Mouse (Mus musculus): ENCODE results near the gene Tnni3. TPM values are rescaled to one million over a fixed set of nuclear protein-coding genes. Genes with fewer than 3 reads are reported as not detected.
A peak's percentile ranks its signal among the peaks of the same experiment; 100 is the strongest.

Tnni3 gene
- polyA plus RNA-seq, 1 experiment = 10.0 TPM

GRCm38 (mm10) chr7:4479674-4480073 is 44.4 kb downstream of the Tnni3 start:
- H3K9ac ChIP-seq (ENCODE audit: low read depth, poor library complexity, severe bottlenecking) = no peak overlapping the region
- no peak for TF ChIP-seq POLR2A (IDR thresholded peaks at IDR 0.05; ENCODE audit: insufficient read depth, low read length)
- no peak for TF ChIP-seq EP300 (IDR thresholded peaks at IDR 0.05; ENCODE audit: insufficient read depth, low read depth, low read length)
- TF ChIP-seq CTCF (IDR thresholded peaks at IDR 0.05; ENCODE audit: low read depth, low read length) = peak; percentile 60
- H3K27me3 ChIP-seq (ENCODE audit: control insufficient read depth, insufficient read depth, low read length, poor library complexity, severe bottlenecking) = no peaks in the 10 kb centered on the region
- no peak overlapping the region for H3K4me3 ChIP-seq (ENCODE audit: low read depth, low read length)
- H3K36me3 ChIP-seq (ENCODE audit: control insufficient read depth, insufficient read depth, low read length, poor library complexity, severe bottlenecking) = no peaks in the 10 kb centered on the region
- H3K9me3 ChIP-seq (replicated peaks; ENCODE audit: control insufficient read depth, insufficient read depth, low read length, poor library complexity, severe bottlenecking) = no peaks in the 10 kb centered on the region
- H3K4me1 ChIP-seq (ENCODE audit: control insufficient read depth, insufficient read depth, low read length) = no peaks in the 10 kb centered on the region
- H3K27ac ChIP-seq (ENCODE audit: insufficient read depth, low read length) = no peak overlapping the region

- TF ChIP-seq POLR2A (IDR thresholded peaks at IDR 0.05; ENCODE audit: insufficient read depth, low read length) = no peak
- TF ChIP-seq EP300 (IDR thresholded peaks at IDR 0.05; ENCODE audit: insufficient read depth, low read depth, low read length) = no peak
- Histone ChIP-seq H3K4me3 (ENCODE audit: low read depth, low read length) (peak overlapping the region; percentile 48), H3K27ac (ENCODE audit: insufficient read depth, low read length) (no peak overlapping the region), H3K4me1 (ENCODE audit: control insufficient read depth, insufficient read depth, low read length) (no peaks in the 10 kb centered on the region), H3K9ac (ENCODE audit: low read depth, poor library complexity, severe bottlenecking) (peak overlapping the region; percentile 8; the same call in 1 of the 2 replicates), H3K36me3 (ENCODE audit: control insufficient read depth, insufficient read depth, low read length, poor library complexity, severe bottlenecking) (no peaks in the 10 kb centered on the region), H3K9me3 (replicated peaks; ENCODE audit: control insufficient read depth, insufficient read depth, low read length, poor library complexity, severe bottlenecking) (no peaks in the 10 kb centered on the region), H3K27me3 (ENCODE audit: control insufficient read depth, insufficient read depth, low read length, poor library complexity, severe bottlenecking) (no peaks in the 10 kb centered on the region)
Measured at GRCm38 (mm10) chr7:4478796-4479291, 45.2 kb downstream of the Tnni3 start.

- Histone ChIP-seq H3K4me1 (ENCODE audit: control insufficient read depth, insufficient read depth, low read length) (no peaks in the 10 kb centered on the region), H3K9me3 (replicated peaks; ENCODE audit: control insufficient read depth, insufficient read depth, low read length, poor library complexity, severe bottlenecking) (no peaks in the 10 kb centered on the region), H3K4me3 (ENCODE audit: low read depth, low read length) (peak overlapping the region; percentile 62), H3K9ac (ENCODE audit: low read depth, poor library complexity, severe bottlenecking) (peak overlapping the region; percentile 12; the same call in 1 of the 2 replicates), H3K27ac (ENCODE audit: insufficient read depth, low read length) (peak overlapping the region; percentile 21; the same call in 1 of the 2 replicates), H3K27me3 (ENCODE audit: control insufficient read depth, insufficient read depth, low read length, poor library complexity, severe bottlenecking) (no peaks in the 10 kb centered on the region), H3K36me3 (ENCODE audit: control insufficient read depth, insufficient read depth, low read length, poor library complexity, severe bottlenecking) (no peaks in the 10 kb centered on the region)
- TF ChIP-seq CTCF (IDR thresholded peaks at IDR 0.05; ENCODE audit: low read depth, low read length) (no peak), POLR2A (IDR thresholded peaks at IDR 0.05; ENCODE audit: insufficient read depth, low read length) (no peak), EP300 (IDR thresholded peaks at IDR 0.05; ENCODE audit: insufficient read depth, low read depth, low read length) (no peak)
Measured at GRCm38 (mm10) chr7:4478021-4478795, 45.8 kb downstream of the Tnni3 start.

- Histone ChIP-seq H3K4me3 (ENCODE audit: low read depth, low read length) (no peak overlapping the region), H3K36me3 (ENCODE audit: control insufficient read depth, insufficient read depth, low read length, poor library complexity, severe bottlenecking) (no peaks in the 10 kb centered on the region), H3K9ac (ENCODE audit: low read depth, poor library complexity, severe bottlenecking) (no peak overlapping the region), H3K27ac (ENCODE audit: insufficient read depth, low read length) (no peak overlapping the region), H3K4me1 (ENCODE audit: control insufficient read depth, insufficient read depth, low read length) (no peaks in the 10 kb centered on the region), H3K9me3 (replicated peaks; ENCODE audit: control insufficient read depth, insufficient read depth, low read length, poor library complexity, severe bottlenecking) (no peaks in the 10 kb centered on the region), H3K27me3 (ENCODE audit: control insufficient read depth, insufficient read depth, low read length, poor library complexity, severe bottlenecking) (no peaks in the 10 kb centered on the region)
- TF ChIP-seq CTCF (IDR thresholded peaks at IDR 0.05; ENCODE audit: low read depth, low read length) = no peak
- TF ChIP-seq EP300 (IDR thresholded peaks at IDR 0.05; ENCODE audit: insufficient read depth, low read depth, low read length) = no peak
- TF ChIP-seq POLR2A (IDR thresholded peaks at IDR 0.05; ENCODE audit: insufficient read depth, low read length) = no peak
Measured at GRCm38 (mm10) chr7:4473940-4474339, 50.1 kb downstream of the Tnni3 start.

- TF ChIP-seq EP300 (IDR thresholded peaks at IDR 0.05; ENCODE audit: insufficient read depth, low read depth, low read length) (no peak), CTCF (IDR thresholded peaks at IDR 0.05; ENCODE audit: low read depth, low read length) (peak; percentile 76), POLR2A (IDR thresholded peaks at IDR 0.05; ENCODE audit: insufficient read depth, low read length) (no peak)
Measured at GRCm38 (mm10) chr7:4471179-4471555, 52.9 kb downstream of the Tnni3 start.

More at GRCm38 (mm10) chr7:4471179-4471555, 52.9 kb downstream of the Tnni3 start:
- Histone ChIP-seq H3K36me3 (ENCODE audit: control insufficient read depth, insufficient read depth, low read length, poor library complexity, severe bottlenecking) (no peaks in the 10 kb centered on the region), H3K4me1 (ENCODE audit: control insufficient read depth, insufficient read depth, low read length) (no peaks in the 10 kb centered on the region), H3K27me3 (ENCODE audit: control insufficient read depth, insufficient read depth, low read length, poor library complexity, severe bottlenecking) (no peaks in the 10 kb centered on the region), H3K9me3 (replicated peaks; ENCODE audit: control insufficient read depth, insufficient read depth, low read length, poor library complexity, severe bottlenecking) (no peaks in the 10 kb centered on the region), H3K9ac (ENCODE audit: low read depth, poor library complexity, severe bottlenecking) (0 out of 2 replicates have a peak overlapping the region, but pooled peaks have one; percentile 24), H3K27ac (ENCODE audit: insufficient read depth, low read length) (no peak overlapping the region), H3K4me3 (ENCODE audit: low read depth, low read length) (peak overlapping the region; percentile 53)

Data from ES-Bruce4 (cell line).